Mouse (Mus musculus): Measurements from ENCODE around the gene A230072I06Rik.

DNA sequence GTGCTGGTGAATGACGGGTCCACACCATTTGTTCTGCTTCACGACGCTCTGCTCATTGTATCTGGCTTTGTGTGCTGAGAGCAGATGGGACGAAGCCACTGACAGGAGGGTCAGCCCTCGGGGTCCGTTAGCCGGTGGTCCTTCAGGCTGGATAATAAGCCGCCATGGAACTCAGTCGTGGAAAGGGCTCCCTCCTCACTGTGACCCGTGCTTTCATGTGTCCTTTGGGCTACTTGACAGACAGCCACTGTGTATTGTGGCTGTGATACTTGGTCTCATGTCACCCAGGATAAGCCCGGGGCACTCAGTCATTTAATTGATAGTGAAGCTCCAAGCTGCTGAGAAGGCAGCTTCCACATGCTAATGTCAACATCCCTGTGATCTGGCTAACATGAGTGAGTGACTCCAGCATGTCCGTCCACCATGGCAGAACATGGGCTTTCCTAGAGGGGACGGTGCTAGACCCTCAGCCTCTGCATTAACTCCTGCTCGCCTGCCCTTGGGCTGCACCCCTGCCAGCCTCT is 10.3 kb upstream of the A230072I06Rik start:
- no peak for TF ChIP-seq GATA1 (IDR thresholded peaks at IDR 0.05; ENCODE audit: borderline replicate concordance, low read length)
- TF ChIP-seq FLI1 (IDR thresholded peaks at IDR 0.05; ENCODE audit: low read length) = no peak
